19 mouse cellular contexts compared by ENCODE assay signal in genomic region chr6:54435663-54436062, GRCm38 (mm10). TPM values are rescaled to one million over a fixed set of nuclear protein-coding genes. Genes with fewer than 3 reads are reported as not detected.
DNase-seq lines count a peak whose midpoint lies in the region; ATAC-seq and TF ChIP-seq lines count a peak whose summit lies in the region.
"Had no signal": no experiment of that assay in that cellular context is flagged by ENCODE, and none has a peak within 500 bp of the region (broad histone marks: within the 10 kb centered on the region; RNA-seq: fewer than 3 reads in every experiment).

No protein-coding gene starts in this region.

- H3K36me3 ChIP-seq in forebrain, embryonic 10.5 days (replicated peaks): no peaks in the 10 kb centered on the region
- no peaks in the 10 kb centered on the region for H3K36me3 ChIP-seq in forebrain, embryonic 13.5 days (ENCODE audit: poor library complexity, severe bottlenecking)
- no peaks in the 10 kb centered on the region for H3K36me3 ChIP-seq in hindbrain, postnatal 0 days (ENCODE audit: insufficient read depth, low read length)
- no peaks in the 10 kb centered on the region for H3K36me3 ChIP-seq in hindbrain, embryonic 14.5 days (replicated peaks; ENCODE audit: control insufficient read depth, insufficient read depth)
- no peaks in the 10 kb centered on the region for H3K36me3 ChIP-seq in embryonic facial prominence, embryonic 13.5 days
- H3K36me3 ChIP-seq: hindbrain, embryonic 15.5 days; limb, embryonic 15.5 days had no signal

- H3K4me1 ChIP-seq in forebrain, embryonic 10.5 days: peaks cover 46% of the 10 kb centered on the region
- H3K4me1 ChIP-seq in forebrain, embryonic 13.5 days: peaks cover 52% of the 10 kb centered on the region
- H3K4me1 ChIP-seq in hindbrain, postnatal 0 days (ENCODE audit: insufficient read depth, low read length): 0 out of 2 replicates have a peak, but pooled peaks cover 5% of the 10 kb centered on the region
- H3K4me1 ChIP-seq in hindbrain, embryonic 14.5 days (replicated peaks; ENCODE audit: control insufficient read depth, insufficient read depth, low read length): peaks cover 12% of the 10 kb centered on the region
- H3K4me1 ChIP-seq in embryonic facial prominence, embryonic 13.5 days: peaks cover 30% of the 10 kb centered on the region

- DNase-seq in forebrain, embryonic 10.5 days (ENCODE audit: extremely low spot score, low spot score): no peak
- DNase-seq in hindbrain, postnatal 0 days (ENCODE audit: low spot score): no peak
- DNase-seq in hindbrain, embryonic 14.5 days (ENCODE audit: low spot score): no peak
- DNase-seq in MN1 (ENCODE audit: low spot score): peak; percentile 92
- no peak for DNase-seq in kidney, postnatal 10 days
- DNase-seq: adrenal gland, postnatal 25 days; cerebellum, adult 9-11 months; gastrocnemius, postnatal 25 days; kidney, adult 2 months; kidney, postnatal 36 days; right cerebral cortex, adult 18-20 months; thymus, adult 18-20 months had no signal

- no peak overlapping the region for H3K4me2 ChIP-seq in forebrain, embryonic 13.5 days
- no peak overlapping the region for H3K4me2 ChIP-seq in hindbrain, postnatal 0 days (ENCODE audit: low read depth, low read length)
- H3K4me2 ChIP-seq in hindbrain, embryonic 14.5 days (replicated peaks): no peak overlapping the region
- H3K4me2 ChIP-seq in embryonic facial prominence, embryonic 13.5 days: 0 out of 2 replicates have a peak overlapping the region, but pooled peaks have one; percentile 2
- H3K4me2 ChIP-seq: hindbrain, embryonic 15.5 days; limb, embryonic 15.5 days had no signal

- H3K27ac ChIP-seq in forebrain, embryonic 10.5 days: 0 out of 2 replicates have a peak overlapping the region, but pooled peaks have one; percentile 25
- no peak overlapping the region for H3K27ac ChIP-seq in forebrain, embryonic 13.5 days
- no peak overlapping the region for H3K27ac ChIP-seq in hindbrain, postnatal 0 days
- H3K27ac ChIP-seq in hindbrain, embryonic 14.5 days: no peak overlapping the region
- peak overlapping the region; percentile 53; the same call in 1 of the 2 replicates for H3K27ac ChIP-seq in embryonic facial prominence, embryonic 13.5 days
- H3K27ac ChIP-seq: hindbrain, embryonic 15.5 days; limb, embryonic 15.5 days had no signal

- WGBS in forebrain, embryonic 10.5 days: 29% methylated on average over 7 of the region's 7 CpGs
- WGBS in forebrain, embryonic 13.5 days: 29% methylated on average over 7 of the region's 7 CpGs
- 40% methylated on average over 7 of the region's 7 CpGs for WGBS in hindbrain, postnatal 0 days
- 44% methylated on average over 7 of the region's 7 CpGs for WGBS in hindbrain, embryonic 14.5 days
- WGBS in embryonic facial prominence, embryonic 13.5 days: 18% methylated on average over 7 of the region's 7 CpGs

- TF ChIP-seq CTCF in hindbrain, postnatal 0 days (IDR thresholded peaks at IDR 0.05; ENCODE audit: low read depth): no peak

- H3K9me3 ChIP-seq in forebrain, embryonic 10.5 days: no peaks in the 10 kb centered on the region
- H3K9me3 ChIP-seq in forebrain, embryonic 13.5 days (replicated peaks): no peaks in the 10 kb centered on the region
- H3K9me3 ChIP-seq in hindbrain, postnatal 0 days (ENCODE audit: low read length): no peaks in the 10 kb centered on the region
- H3K9me3 ChIP-seq in hindbrain, embryonic 14.5 days (ENCODE audit: control insufficient read depth, low read length): no peaks in the 10 kb centered on the region
- H3K9me3 ChIP-seq in embryonic facial prominence, embryonic 13.5 days: no peaks in the 10 kb centered on the region
- H3K9me3 ChIP-seq: hindbrain, embryonic 15.5 days; limb, embryonic 15.5 days had no signal

- no peak overlapping the region for H3K4me3 ChIP-seq in forebrain, embryonic 10.5 days
- H3K4me3 ChIP-seq in forebrain, embryonic 13.5 days: no peak overlapping the region
- H3K4me3 ChIP-seq in hindbrain, postnatal 0 days (ENCODE audit: low read length): no peak overlapping the region
- no peak overlapping the region for H3K4me3 ChIP-seq in hindbrain, embryonic 14.5 days (replicated peaks; ENCODE audit: low read length)
- no peak overlapping the region for H3K4me3 ChIP-seq in embryonic facial prominence, embryonic 13.5 days
- H3K4me3 ChIP-seq: hindbrain, embryonic 15.5 days; limb, embryonic 15.5 days had no signal

- H3K9ac ChIP-seq in forebrain, embryonic 13.5 days: no peak overlapping the region
- no peak overlapping the region for H3K9ac ChIP-seq in hindbrain, postnatal 0 days (replicated peaks; ENCODE audit: low read length)
- no peak overlapping the region for H3K9ac ChIP-seq in hindbrain, embryonic 14.5 days
- no peak overlapping the region for H3K9ac ChIP-seq in embryonic facial prominence, embryonic 13.5 days
- H3K9ac ChIP-seq: hindbrain, embryonic 15.5 days; limb, embryonic 15.5 days had no signal

- H3K27me3 ChIP-seq in forebrain, embryonic 10.5 days (ENCODE audit: poor library complexity, severe bottlenecking): peaks cover 25% of the 10 kb centered on the region
- H3K27me3 ChIP-seq in forebrain, embryonic 13.5 days: peaks cover 5% of the 10 kb centered on the region
- no peaks in the 10 kb centered on the region for H3K27me3 ChIP-seq in hindbrain, postnatal 0 days (ENCODE audit: insufficient read depth, low read length)
- H3K27me3 ChIP-seq in hindbrain, embryonic 14.5 days (ENCODE audit: control insufficient read depth, insufficient read depth, low read length): peaks cover 11% of the 10 kb centered on the region; the same call in 1 of the 2 replicates
- H3K27me3 ChIP-seq in embryonic facial prominence, embryonic 13.5 days: peaks cover 5% of the 10 kb centered on the region
- H3K27me3 ChIP-seq: hindbrain, embryonic 15.5 days had no signal

- ATAC-seq in forebrain, embryonic 13.5 days: no peak; the same call in 1 of the 2 replicates
- ATAC-seq in hindbrain, postnatal 0 days: 0 out of 2 replicates have a peak, but pooled peaks have one; percentile 25
- no peak for ATAC-seq in hindbrain, embryonic 14.5 days (ENCODE audit: low FRiP score)
- no peak for ATAC-seq in embryonic facial prominence, embryonic 13.5 days (ENCODE audit: insufficient number of reproducible peaks, insufficient read depth, low FRiP score, low TSS enrichment, low read depth)
- ATAC-seq in granulocyte monocyte progenitor cell, adult 5-6 weeks (replicated peaks; ENCODE audit: poor library complexity, severe bottlenecking): no peak
- ATAC-seq: CD4-positive, CD25-positive, alpha-beta regulatory T cell, adult 4 months had no signal

RNA-seq across cellular contexts. Expression of gene Wipf3, which starts 6.3 kb away (rescaled TPM):
- 0.72 and 0.90 TPM in 2 replicates for polyA plus RNA-seq in forebrain, embryonic 10.5 days (2016; fragmentation: Nextera tagmentation; extraction: Ambion mirVana)
- 2.4 and 2.8 TPM in 2 replicates for polyA plus RNA-seq in forebrain, embryonic 13.5 days (2015; fragmentation: Nextera tagmentation; extraction: Ambion mirVana)
- 1.4 and 4.2 TPM in 2 replicates for total RNA-seq in hindbrain, postnatal 0 days (2014; rRNA removed)
- polyA plus RNA-seq in hindbrain, postnatal 0 days (2015; fragmentation: Nextera tagmentation; extraction: Ambion mirVana): 1.0 TPM in 2 replicates
- polyA plus RNA-seq in hindbrain, embryonic 14.5 days (2014; fragmentation: Nextera tagmentation; extraction: Ambion mirVana): 3.3 and 3.5 TPM in 2 replicates
- 1.1 and 1.5 TPM in 2 replicates for polyA plus RNA-seq in embryonic facial prominence, embryonic 13.5 days (2015; fragmentation: Nextera tagmentation; extraction: Ambion mirVana)
- not detected in 2 replicates for total RNA-seq in granulocyte monocyte progenitor cell, adult 5-6 weeks (2014; fragmentation: Nextera tagmentation)
- not detected in 2 replicates for total RNA-seq in granulocyte monocyte progenitor cell, adult 5-6 weeks (2017)
- total RNA-seq: neutrophil, adult 5-6 weeks had no signal
- polyA plus RNA-seq: CD4-positive, CD25-positive, alpha-beta regulatory T cell, adult 4 months had no signal

Comparison
In these comparisons a context has a peak if more than half of its experiments do, and no peak if none do; other contexts are left out.
1. H3K27ac ChIP-seq: peak in forebrain, embryonic 10.5 days (single experiment) and embryonic facial prominence, embryonic 13.5 days (single experiment); none in forebrain, embryonic 13.5 days (single experiment), hindbrain, postnatal 0 days (single experiment) and hindbrain, embryonic 14.5 days (single experiment).